Mouse (Mus musculus) large intestine, adult 2 months (tissue): ENCODE results near the gene Tesmin. TPM values are rescaled to one million over a fixed set of nuclear protein-coding genes. Genes with fewer than 3 reads are reported as not detected.

ENCODE experiments used
- DNase-seq: peaks from one replicate; pipeline ENCODE4 v3.0.0-alpha.2; 2012; ENCODE audit warnings: low read depth, low spot score
- WGBS: fragments of 180-500 bp; shearing (Covaris S2); methylation state at CpG from one replicate; pipeline ENCODE4 v1.1.7; 2018; 5-methylcytosine and 5-hydroxymethylcytosine counted together
- polyA plus RNA-seq: library from polyadenylated mRNA; depleted of rRNA; stranded (reverse); fragments of >200 nt; gene quantifications from 2 replicates; pipeline ENCODE4 v1.2.3, GENCODE M21; 2012; rRNA removed

Tesmin gene
- polyA plus RNA-seq, 1 experiment: 0.11 TPM

DNA sequence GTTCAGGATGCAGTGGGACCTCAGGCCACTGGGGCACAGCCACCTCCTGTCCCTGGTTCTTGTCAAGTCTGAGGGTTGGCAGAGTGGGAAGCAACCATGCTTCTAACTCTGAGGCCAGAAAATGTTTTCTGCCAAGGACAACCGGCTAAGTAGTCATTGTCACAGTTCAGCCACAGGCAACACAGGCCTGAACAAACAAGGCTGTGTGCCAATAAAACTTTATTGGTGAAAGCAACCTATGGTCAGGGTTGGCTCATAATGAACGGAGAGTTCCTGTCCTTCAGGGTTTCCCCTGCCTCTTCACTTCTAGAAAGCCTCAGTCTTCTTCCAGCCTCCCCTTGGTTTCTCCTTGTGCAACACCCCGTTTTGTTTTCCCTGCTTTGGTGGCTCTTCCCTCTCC, 47.2 kb downstream of the Tesmin start:
- 40% methylated on average over 3 of the region's 3 CpGs for WGBS

DNA sequence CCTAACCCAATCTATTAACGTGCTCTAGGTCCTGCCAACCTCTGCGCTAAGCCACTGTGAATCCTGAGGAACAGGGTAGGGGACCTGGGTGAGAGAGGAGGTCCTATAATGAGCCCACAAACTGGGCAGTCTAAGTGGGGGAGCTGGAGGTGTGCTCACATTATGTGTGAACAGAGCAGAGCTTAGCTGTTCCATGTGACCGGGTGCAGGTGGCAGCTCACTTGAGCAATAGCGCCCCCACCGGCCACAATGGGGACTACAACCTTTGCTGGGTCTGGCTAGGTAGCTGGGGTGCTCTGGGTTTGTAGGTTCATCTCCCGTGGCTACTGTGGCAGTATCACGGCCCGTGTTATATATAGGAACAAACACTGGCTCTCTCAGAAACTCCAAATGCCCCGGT, 48.2 kb downstream of the Tesmin start:
- WGBS: 58% methylated on average over 9 of the region's 9 CpGs
- no peak for DNase-seq

More for the DNA sequence above, 47.2 kb downstream of the Tesmin start:
- no peak for DNase-seq

DNA sequence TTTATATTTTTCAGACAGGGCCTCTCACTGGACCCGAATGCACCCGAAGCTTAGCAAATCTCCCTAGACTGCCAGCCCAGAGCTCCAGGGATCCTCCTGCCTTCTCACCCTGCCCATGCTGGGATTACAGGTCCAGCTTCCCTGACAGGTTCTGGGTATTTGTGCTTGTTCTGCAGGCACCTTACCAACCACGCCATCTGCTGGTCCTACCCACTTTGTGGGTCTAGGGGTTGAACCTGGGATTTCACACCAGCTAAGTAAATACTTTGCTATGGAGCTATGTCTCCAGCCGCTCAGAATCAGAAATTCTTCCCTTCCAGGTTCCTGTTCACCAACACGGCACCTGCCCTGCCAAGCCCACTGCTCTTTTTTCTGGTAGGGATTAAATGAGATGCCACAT, 49.3 kb downstream of the Tesmin start:
- no peak for DNase-seq
- 49% methylated on average over 5 of the region's 5 CpGs for WGBS

DNA sequence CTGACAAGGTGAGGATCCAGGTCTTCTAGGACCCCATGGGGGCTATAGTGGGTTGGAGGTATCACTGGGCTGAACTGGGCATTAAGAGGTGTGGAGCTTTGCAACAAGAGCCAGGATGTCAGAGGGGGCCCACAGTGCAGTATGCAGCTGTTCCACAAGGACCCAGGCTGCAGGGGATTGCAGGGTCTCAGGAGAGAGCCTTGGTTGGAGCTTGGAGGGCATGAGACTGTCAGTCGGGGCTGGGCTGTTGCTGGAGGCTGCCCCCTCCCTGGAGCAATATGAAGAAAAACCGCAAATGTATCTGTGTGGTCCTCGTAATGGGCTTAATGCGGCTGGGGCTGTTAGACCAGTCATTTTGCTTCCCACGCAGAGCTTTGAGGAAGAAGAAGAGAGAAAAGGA, 52.0 kb downstream of the Tesmin start:
- DNase-seq: no peak
- 53% methylated on average over 5 of the region's 5 CpGs for WGBS

DNA sequence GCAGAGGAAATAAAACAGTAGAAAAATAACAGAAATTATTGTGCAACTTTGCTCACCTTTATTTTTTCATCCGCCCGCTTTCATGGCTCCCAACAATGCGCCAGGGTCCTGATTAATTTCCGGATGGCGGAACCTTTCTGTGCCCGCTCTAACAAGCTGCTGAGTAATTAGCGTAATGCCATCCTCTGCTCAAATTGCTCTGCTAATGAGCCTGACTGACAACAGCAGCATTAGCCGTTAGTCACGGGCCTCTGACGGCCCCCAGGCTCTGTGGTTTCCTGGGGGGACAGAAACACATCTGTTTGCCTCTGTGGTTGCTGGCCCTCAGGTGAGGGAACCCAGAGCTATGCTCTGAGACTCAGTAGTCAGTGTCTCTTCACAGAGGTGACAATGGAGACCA, 52.4 kb downstream of the Tesmin start:
- DNase-seq: no peak
- WGBS: 55% methylated on average over 10 of the region's 10 CpGs

DNA sequence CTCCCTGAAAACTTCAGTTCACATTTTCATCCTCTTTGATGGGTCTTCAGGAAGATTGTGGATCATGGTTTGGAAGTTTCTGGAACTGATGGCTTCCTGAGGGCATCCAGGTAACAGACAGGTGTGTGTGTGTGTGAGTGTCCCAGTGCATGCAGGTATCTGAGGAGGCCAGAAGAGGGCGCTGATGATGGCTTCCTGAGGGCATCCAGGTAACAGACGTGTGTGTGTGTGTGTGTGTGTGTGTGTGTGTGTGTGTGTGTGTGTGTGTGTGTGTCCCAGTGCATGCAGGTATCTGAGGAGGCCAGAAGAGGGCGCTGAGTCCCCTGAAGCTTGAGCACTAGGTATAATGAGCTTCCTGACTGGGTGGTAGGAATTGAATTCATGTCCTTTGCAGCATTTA, 58.7 kb downstream of the Tesmin start:
- no peak for DNase-seq
- 78% methylated on average over 3 of the region's 3 CpGs for WGBS

DNA sequence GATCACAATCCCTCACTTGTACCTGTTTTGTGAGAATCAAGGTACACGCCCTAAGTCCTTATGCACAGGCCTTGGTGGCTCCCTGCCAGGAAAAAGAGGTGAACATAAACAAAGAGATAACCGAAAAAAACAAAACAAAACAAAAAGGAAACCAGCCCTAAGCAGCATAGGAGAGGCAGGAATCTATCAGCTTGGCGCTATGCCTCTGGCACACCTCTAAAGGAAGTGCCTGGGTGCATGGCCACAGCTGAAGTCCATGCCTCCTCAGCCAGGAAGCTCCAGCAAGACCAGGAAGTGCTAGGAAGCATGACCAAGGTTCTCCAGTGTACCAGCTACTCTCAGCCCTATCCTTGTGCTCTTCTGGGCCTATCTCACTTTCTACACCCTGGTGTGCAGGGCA, 60.6 kb downstream of the Tesmin start:
- peak; percentile 43 for DNase-seq
- WGBS: 16% methylated on average over 3 of the region's 3 CpGs

DNA sequence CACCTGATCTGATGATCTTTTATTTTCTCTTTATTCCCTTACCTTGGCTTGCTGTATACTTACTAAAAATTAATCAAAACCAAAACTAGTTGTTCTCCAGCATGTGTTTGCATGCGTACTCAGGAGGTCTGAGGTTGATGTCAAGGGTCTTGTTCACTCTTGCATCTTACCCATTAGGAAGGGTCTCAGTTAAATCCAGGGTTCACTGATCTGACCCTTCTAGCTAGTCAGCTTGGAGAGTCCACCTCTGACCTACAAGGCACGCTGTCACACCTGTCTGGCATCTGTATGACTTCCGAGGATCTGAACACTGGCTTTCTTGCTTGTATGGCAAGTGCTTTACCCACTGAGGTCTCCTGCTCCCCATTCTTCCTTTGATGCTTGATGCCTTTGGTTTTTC, 62.1 kb downstream of the Tesmin start:
- no peak for DNase-seq
- 62% methylated on average over 3 of the region's 3 CpGs for WGBS

DNA sequence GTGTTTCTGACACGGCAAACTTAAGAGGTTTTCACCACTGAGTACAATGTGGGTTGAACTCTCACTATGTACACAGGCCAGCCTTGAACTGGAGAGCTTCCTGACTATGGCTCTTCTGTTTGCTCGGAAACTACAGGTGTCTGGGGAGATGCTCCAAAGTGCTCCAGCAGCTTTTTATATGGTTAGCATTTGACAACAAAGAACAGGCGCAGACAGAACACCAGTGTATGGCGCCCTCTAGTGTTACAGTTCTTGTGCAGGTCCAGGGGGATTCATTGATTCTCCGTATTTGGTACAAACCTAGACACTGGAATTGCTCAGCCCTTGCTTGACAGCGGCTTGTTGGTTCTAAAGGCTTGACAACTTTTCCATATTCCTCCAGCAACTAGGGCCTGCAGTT, 62.5 kb downstream of the Tesmin start:
- DNase-seq: peak; percentile 52

DNA sequence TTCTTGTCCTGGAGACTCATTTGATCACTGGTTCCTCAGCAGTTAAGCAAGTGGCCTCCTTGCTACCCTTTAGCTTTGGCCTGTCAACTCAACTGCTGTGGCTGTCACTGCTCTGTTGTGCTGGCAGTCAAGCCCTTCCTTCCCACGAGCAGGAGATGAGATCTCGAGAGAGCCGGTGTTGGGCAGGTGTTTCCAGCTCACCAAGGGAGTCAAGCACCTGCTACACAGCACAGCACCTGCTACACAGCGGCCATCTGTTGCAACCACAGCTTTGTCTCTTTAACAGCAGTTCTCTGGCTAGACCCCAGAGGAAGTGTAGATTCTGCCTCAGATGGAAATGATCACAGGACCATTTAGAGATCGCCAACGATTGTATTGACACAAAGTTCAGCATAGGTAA, 63.0 kb downstream of the Tesmin start:
- WGBS: 24% methylated on average over 6 of the region's 6 CpGs
- no peak for DNase-seq

More for the DNA sequence above, 62.5 kb downstream of the Tesmin start:
- 8% methylated on average over 6 of the region's 6 CpGs for WGBS

Other genes with a start within 250 kb of the Tesmin start
- gene Mrpl21, start 106.0 kb upstream of the Tesmin start, polyA plus RNA-seq: 63.9 and 68.0 TPM in 2 replicates
- gene Ighmbp2, start 105.8 kb upstream of the Tesmin start, polyA plus RNA-seq: 4.4 and 6.0 TPM in 2 replicates
- 50.5 and 114 TPM in 2 replicates for gene Cpt1a, start 66.5 kb upstream of the Tesmin start, polyA plus RNA-seq
- 18.5 and 36.9 TPM in 2 replicates for gene Gal, start 25.7 kb downstream of the Tesmin start, polyA plus RNA-seq
- 41.1 and 63.2 TPM in 2 replicates for gene Ppp6r3, start 186.9 kb downstream of the Tesmin start, polyA plus RNA-seq